Mouse (Mus musculus): ENCODE results near the gene Ap1s2. TPM values are rescaled to one million over a fixed set of nuclear protein-coding genes. Genes with fewer than 3 reads are reported as not detected.
A peak's percentile ranks its signal among the peaks of the same experiment; 100 is the strongest.

The Ap1s2 gene
- 10.1 TPM in 2 replicates for total RNA-seq (2012; rRNA removed)
- 1 to 10 TPM in 1 of 2 experiments, not detected in 1; 9.3 TPM for polyA plus RNA-seq (2012; ENCODE audit: insufficient read depth in 1 of 2, insufficient read length in 2 of 2, low read depth in 1 of 2, low replicate concordance in 2 of 2, missing spikeins in 1 of 2)

GRCm38 (mm10) chrX:163908337-163909250 is at the start of gene Ap1s2:
Ap1s2 (plus strand) TSS chrX:163909017.
- peak within 1 kb of the TSS; percentile 84 to 94 for H3K4me3 ChIP-seq (ENCODE audit: control insufficient read depth in 1 of 2, insufficient read depth in 1 of 2, low read depth in 2 of 2, low read length in 2 of 2)
- H3K36me3 ChIP-seq (ENCODE audit: control insufficient read depth in 1 of 2, insufficient read depth in 2 of 2, low read length in 2 of 2), result peaks cover 0 to 11% of the 10 kb centered on the region in 2 experiments; a peak in 2 of 4 replicates
- peak; percentile 98 for DNase-seq (ENCODE audit: low read depth, low spot score)
- TF ChIP-seq POLR2AphosphoS5 (IDR thresholded peaks at IDR 0.05; ENCODE audit: borderline replicate concordance, low read depth, low read length), result no peak
- peak; percentile 99 for TF ChIP-seq USF1 (IDR thresholded peaks at IDR 0.05; ENCODE audit: low read depth, low read length)
- peak; percentile 70 for TF ChIP-seq ZMIZ1 (IDR thresholded peaks at IDR 0.05; ENCODE audit: low read depth, low read length)
- TF ChIP-seq MAX (IDR thresholded peaks at IDR 0.05; ENCODE audit: low read length), result peak; percentile 94
- TF ChIP-seq MXI1 (IDR thresholded peaks at IDR 0.05; ENCODE audit: low read depth, low read length), result no peak; the same call in 1 of the 2 replicates
- TF ChIP-seq EP300 (IDR thresholded peaks at IDR 0.05; ENCODE audit: low read depth in 1 of 2, low read length in 2 of 2), result no peak
- TF ChIP-seq ZC3H11A (IDR thresholded peaks at IDR 0.05; ENCODE audit: low read depth, low read length), result no peak
- TF ChIP-seq TBP (IDR thresholded peaks at IDR 0.05; ENCODE audit: low read depth, low read length), result peak; percentile 72
- TF ChIP-seq UBTF (IDR thresholded peaks at IDR 0.05; ENCODE audit: borderline replicate concordance, insufficient read depth, low read depth, low read length), result 0 out of 2 replicates have a peak, but pooled peaks have one; percentile 38
- TF ChIP-seq ZKSCAN1 (IDR thresholded peaks at IDR 0.05; ENCODE audit: low read depth, low read length), result no peak
- TF ChIP-seq SMC3 (IDR thresholded peaks at IDR 0.05; ENCODE audit: low read depth, low read length), result no peak
- TF ChIP-seq MAZ (IDR thresholded peaks at IDR 0.05; ENCODE audit: low read depth, low read length), result peak; percentile 74
- no peak for TF ChIP-seq JUND (IDR thresholded peaks at IDR 0.05; ENCODE audit: low read depth, low read length)
- TF ChIP-seq ETS1 (IDR thresholded peaks at IDR 0.05; ENCODE audit: low read depth, low read length), result no peak
- TF ChIP-seq HCFC1 (IDR thresholded peaks at IDR 0.05; ENCODE audit: low read depth, low read length), result peak; percentile 85
- peak; percentile 61 to 90; a peak in 3 of 4 replicates for TF ChIP-seq USF2 (IDR thresholded peaks at IDR 0.05; ENCODE audit: borderline replicate concordance in 1 of 2, insufficient read depth in 1 of 2, low read depth in 1 of 2, low read length in 2 of 2)
- no peak for TF ChIP-seq MEF2A (IDR thresholded peaks at IDR 0.05; ENCODE audit: extremely low read depth, insufficient replicate concordance, low read depth, low read length, poor library complexity, severe bottlenecking)
- peak; percentile 99 for TF ChIP-seq ELF1 (IDR thresholded peaks at IDR 0.05; ENCODE audit: low read depth, low read length)
- TF ChIP-seq NRF1 (IDR thresholded peaks at IDR 0.05; ENCODE audit: insufficient read depth, low read depth, low read length, poor library complexity, severe bottlenecking), result peak; percentile 77
- no peak for TF ChIP-seq MYB (IDR thresholded peaks at IDR 0.05; ENCODE audit: low read depth, low read length)
- TF ChIP-seq TCF12 (IDR thresholded peaks at IDR 0.05; ENCODE audit: low read depth, low read length), result peak; percentile 53
- TF ChIP-seq GABPA (IDR thresholded peaks at IDR 0.05; ENCODE audit: low read depth, low read length), result no peak
- no peak for TF ChIP-seq RAD21 (IDR thresholded peaks at IDR 0.05; ENCODE audit: low read depth, low read length)
- TF ChIP-seq E2F4 (IDR thresholded peaks at IDR 0.05; ENCODE audit: borderline replicate concordance, low read depth, low read length), result peak; percentile 65; the same call in 1 of the 2 replicates
- TF ChIP-seq TAL1 (IDR thresholded peaks at IDR 0.05; ENCODE audit: low read length), result no peak
- no peak for TF ChIP-seq MAFK (IDR thresholded peaks at IDR 0.05; ENCODE audit: borderline replicate concordance, low read depth, low read length)
- TF ChIP-seq GATA1 (IDR thresholded peaks at IDR 0.05; ENCODE audit: low read depth, low read length), result no peak
- peak; percentile 85 for TF ChIP-seq POLR2AphosphoS2 (IDR thresholded peaks at IDR 0.05; ENCODE audit: low read length)
- peak; percentile 96 to 98 for TF ChIP-seq POLR2A (IDR thresholded peaks at IDR 0.05; ENCODE audit: control insufficient read depth in 1 of 2, insufficient read depth in 1 of 2, low read depth in 1 of 2, low read length in 2 of 2, poor library complexity in 1 of 2)
- TF ChIP-seq CTCF (IDR thresholded peaks at IDR 0.05 in 2 of 3, conservative IDR thresholded peaks at IDR 0.05 in 1 of 3; ENCODE audit: control insufficient read depth in 1 of 3, insufficient read depth in 1 of 3, low read depth in 2 of 3, low read length in 3 of 3, poor library complexity in 1 of 3, severe bottlenecking in 1 of 3), result 0 out of 6 replicates have a peak, but pooled peaks of 1 of the 3 experiments have one; percentile 6
- TF ChIP-seq MYC (IDR thresholded peaks at IDR 0.05; ENCODE audit: low read depth, low read length), result no peak
- TF ChIP-seq NELFE (IDR thresholded peaks at IDR 0.05; ENCODE audit: low read depth, low read length), result peak; percentile 95
- peak; percentile 91 for TF ChIP-seq ZNF384 (IDR thresholded peaks at IDR 0.05; ENCODE audit: low read depth, low read length)
- no peak; the same call in 1 of the 2 replicates for TF ChIP-seq CHD1 (IDR thresholded peaks at IDR 0.05; ENCODE audit: low read depth, low read length)

More at GRCm38 (mm10) chrX:163908337-163909250, at the start of gene Ap1s2:
- no peaks in the 10 kb centered on the region for H3K27me3 ChIP-seq (ENCODE audit: control insufficient read depth in 1 of 2, insufficient read depth in 2 of 2, low read length in 2 of 2)
- H3K4me1 ChIP-seq (ENCODE audit: control insufficient read depth in 1 of 2, insufficient read depth in 2 of 2, low read length in 2 of 2), result no peaks in the 10 kb centered on the region; a peak in 2 of 4 replicates
- no peaks in the 10 kb centered on the region for H3K9me3 ChIP-seq (replicated peaks; ENCODE audit: insufficient read depth, low read length)
- H3K79me2 ChIP-seq (ENCODE audit: control insufficient read depth, insufficient read depth, low read length, poor library complexity), result peaks cover 2% of the 10 kb centered on the region; the same call in 1 of the 2 replicates
- peak within 1 kb of the TSS; percentile 96 for H3K9ac ChIP-seq (ENCODE audit: control insufficient read depth, low read depth, low read length, poor library complexity, severe bottlenecking)
- H3K27ac ChIP-seq (ENCODE audit: control insufficient read depth, low read depth, low read length), result peak within 1 kb of the TSS; percentile 90

Measured in MEL (cell line).